Mouse (Mus musculus) heart, adult 2 months (tissue): ENCODE results near the gene Irf3.

Source experiments
- CTCF ChIP-seq: fragments of 200-600 bp; IDR thresholded peaks from 2 replicates; pipeline ENCODE4 v1.8.1; 2022; ENCODE audit warnings: antibody characterized with exemption, mild to moderate bottlenecking, moderate library complexity
- POLR2A ChIP-seq: fragments of 200-500 bp; IDR thresholded peaks from 2 replicates; pipeline ENCODE4 v1.6.1; 2011; ENCODE audit warnings: mild to moderate bottlenecking, low read depth, low read length, control low read depth; ENCODE audit not compliant: insufficient read depth

DNA sequence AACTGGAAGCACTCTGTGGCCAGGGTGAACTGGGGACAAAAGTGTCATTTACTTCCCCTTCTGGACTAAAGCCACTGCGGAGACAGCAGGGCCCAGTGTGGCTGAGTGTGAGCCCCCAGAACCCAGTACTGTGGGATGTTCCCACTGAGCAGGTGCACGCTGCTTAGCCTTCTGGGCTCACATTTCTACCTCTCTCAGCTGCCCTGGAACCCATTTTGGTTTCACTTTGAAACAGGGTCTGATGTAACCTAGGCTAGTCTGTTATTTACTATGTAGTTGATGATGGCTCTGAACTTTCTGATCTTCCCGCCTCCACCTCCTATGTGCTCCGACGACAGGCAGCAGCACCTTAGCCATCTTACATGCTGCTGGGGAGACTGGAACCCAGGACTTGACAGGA is 34.6 kb upstream of the Irf3 start:
- TF ChIP-seq CTCF (no peak), POLR2A (no peak)
